Comparison of ENCODE assay signal across 9 mouse cellular contexts in genomic region chr6:114041097-114041910, GRCm38 (mm10). TPM values are rescaled to one million over a fixed set of nuclear protein-coding genes. Genes with fewer than 3 reads are reported as not detected.
DNase-seq lines count a peak whose midpoint lies in the region; ATAC-seq and TF ChIP-seq lines count a peak whose summit lies in the region.
"Had no signal": no experiment of that assay in that cellular context is flagged by ENCODE, and none has a peak within 500 bp of the region (broad histone marks: within the 10 kb centered on the region; RNA-seq: fewer than 3 reads in every experiment).

No protein-coding gene starts in this region.

- H3K9ac ChIP-seq in liver, adult 2 months (ENCODE audit: low read depth, low read length): no peak overlapping the region
- peak overlapping the region; percentile 62 for H3K9ac ChIP-seq in heart, embryonic 16.5 days (ENCODE audit: low read length)
- H3K9ac ChIP-seq in midbrain, postnatal 0 days (replicated peaks; ENCODE audit: low read length, poor library complexity, severe bottlenecking): peak overlapping the region; percentile 87

- 6% methylated on average over 38 of the region's 39 CpGs for WGBS in liver, adult 2 months
- WGBS in heart, embryonic 16.5 days: 2% methylated on average over 32 of the region's 39 CpGs
- WGBS in midbrain, postnatal 0 days: 1% methylated on average over 31 of the region's 39 CpGs

- no peak overlapping the region for H3K27ac ChIP-seq in liver, adult 2 months (replicated peaks; ENCODE audit: insufficient read depth, low read depth, low read length)
- H3K27ac ChIP-seq in heart, embryonic 16.5 days (ENCODE audit: low read length): no peak overlapping the region
- peak overlapping the region; percentile 47; the same call in 1 of the 2 replicates for H3K27ac ChIP-seq in midbrain, postnatal 0 days (ENCODE audit: low read depth, low read length)

- no peaks in the 10 kb centered on the region for H3K36me3 ChIP-seq in liver, adult 2 months (ENCODE audit: control insufficient read depth, insufficient read depth, low read length)
- no peaks in the 10 kb centered on the region for H3K36me3 ChIP-seq in heart, embryonic 16.5 days (ENCODE audit: control insufficient read depth, insufficient read depth)
- no peaks in the 10 kb centered on the region for H3K36me3 ChIP-seq in midbrain, postnatal 0 days (ENCODE audit: insufficient read depth, low read length)

- no peak overlapping the region for H3K4me3 ChIP-seq in liver, adult 2 months (ENCODE audit: insufficient read depth, low read depth, low read length)
- H3K4me3 ChIP-seq in heart, embryonic 16.5 days (ENCODE audit: low read length): peak overlapping the region; percentile 57
- peak overlapping the region; percentile 71 for H3K4me3 ChIP-seq in midbrain, postnatal 0 days (ENCODE audit: low read depth, low read length)

- H3K4me2 ChIP-seq in heart, embryonic 16.5 days (ENCODE audit: low read depth, low read length): peak overlapping the region; percentile 80
- peak overlapping the region; percentile 92 for H3K4me2 ChIP-seq in midbrain, postnatal 0 days (ENCODE audit: low read depth, low read length, poor library complexity, severe bottlenecking)

- no peaks in the 10 kb centered on the region for H3K9me3 ChIP-seq in heart, embryonic 16.5 days (replicated peaks; ENCODE audit: control insufficient read depth, low read length)
- no peaks in the 10 kb centered on the region for H3K9me3 ChIP-seq in midbrain, postnatal 0 days (ENCODE audit: low read length)

- TF ChIP-seq CTCF in liver, adult 2 months (IDR thresholded peaks at IDR 0.05; ENCODE audit: low read depth, low read length): no peak
- peak; percentile 60 for TF ChIP-seq CTCF in midbrain, postnatal 0 days (IDR thresholded peaks at IDR 0.05)

- no peak for TF ChIP-seq POLR2A in liver, adult 2 months (IDR thresholded peaks at IDR 0.05; ENCODE audit: extremely low read depth, insufficient read depth, low read length)

- H3K4me1 ChIP-seq in liver, adult 2 months (ENCODE audit: control insufficient read depth, insufficient read depth, low read length): no peaks in the 10 kb centered on the region
- H3K4me1 ChIP-seq in heart, embryonic 16.5 days (ENCODE audit: control insufficient read depth, insufficient read depth, low read length): no peaks in the 10 kb centered on the region
- H3K4me1 ChIP-seq in midbrain, postnatal 0 days (ENCODE audit: insufficient read depth, low read length): peaks cover 3% of the 10 kb centered on the region; the same call in 1 of the 2 replicates

- ATAC-seq in heart, embryonic 16.5 days (replicated peaks; ENCODE audit: extremely low read depth, insufficient read depth, low FRiP score): no peak
- ATAC-seq in midbrain, postnatal 0 days (ENCODE audit: low FRiP score): peak; percentile 35; the same call in 1 of the 2 replicates
- no peak for ATAC-seq in megakaryocyte, adult 5-6 weeks (ENCODE audit: poor library complexity, severe bottlenecking)

- no peaks in the 10 kb centered on the region for H3K79me2 ChIP-seq in liver, adult 2 months (ENCODE audit: control insufficient read depth, insufficient read depth, low read length)

- H3K27me3 ChIP-seq in liver, adult 2 months (ENCODE audit: control insufficient read depth, insufficient read depth, low read length): peaks cover 10% of the 10 kb centered on the region; the same call in 1 of the 2 replicates
- peaks cover 63% of the 10 kb centered on the region for H3K27me3 ChIP-seq in heart, embryonic 16.5 days (ENCODE audit: control insufficient read depth, insufficient read depth, low read length)
- no peaks in the 10 kb centered on the region; the same call in 1 of the 2 replicates for H3K27me3 ChIP-seq in midbrain, postnatal 0 days (ENCODE audit: insufficient read depth, low read length)

- DNase-seq in liver, adult 2 months (ENCODE audit: extremely low read depth, low read depth, low spot score): peak; percentile 10
- no peak for DNase-seq in liver
- peak; percentile 78 to 83 for DNase-seq in cerebellum, postnatal 10 days
- peak; percentile 6 to 17 for DNase-seq in kidney, postnatal 4 days
- peak; percentile 47 for DNase-seq in midbrain, postnatal 0 days (ENCODE audit: low spot score)
- no peak for DNase-seq in testis, postnatal 14 days (ENCODE audit: low spot score)

RNA-seq across cellular contexts. Expression of gene Atp2b2, which starts 1.1 kb away (rescaled TPM):
- 1.1 and 2.5 TPM in 2 replicates for total RNA-seq in liver, adult 2 months (2014; rRNA removed)
- polyA plus RNA-seq in liver, adult 2 months (2012; rRNA removed): 1.0 and 1.7 TPM in 2 replicates
- polyA plus RNA-seq in heart, embryonic 16.5 days (2015; fragmentation: Nextera tagmentation; extraction: Ambion mirVana): 0.10 and 0.12 TPM in 2 replicates
- 84.7 and 96.3 TPM in 2 replicates for total RNA-seq in midbrain, postnatal 0 days (2014; rRNA removed)
- polyA plus RNA-seq in midbrain, postnatal 0 days (2015; fragmentation: Nextera tagmentation; extraction: Ambion mirVana): 35.1 and 35.4 TPM in 2 replicates
- not detected in 2 replicates for total RNA-seq in megakaryocyte, adult 5-6 weeks (2015)
- not detected in 2 replicates for total RNA-seq in megakaryocyte, adult 5-6 weeks (2017)
- total RNA-seq: neutrophil, adult 5-6 weeks had no signal

Comparison
In these comparisons a context has a peak if more than half of its experiments do, and no peak if none do; other contexts are left out.
1. DNase-seq: peak in liver, adult 2 months (single experiment), cerebellum, postnatal 10 days (2 of 2), kidney, postnatal 4 days (2 of 2) and midbrain, postnatal 0 days (single experiment); none in liver (single experiment) and testis, postnatal 14 days (single experiment).
2. RNA of gene Atp2b2, which starts 1.1 kb away (total RNA-seq): 84.7 to 96.3 TPM in midbrain, postnatal 0 days; 1.1 to 2.5 TPM in liver, adult 2 months and not detected in megakaryocyte, adult 5-6 weeks; every median in the first group is over 10 times any median in the second.